Mouse (Mus musculus) embryonic facial prominence, embryonic 10.5 days (tissue): ENCODE measurements around the gene Defb33. TPM values are rescaled to one million over a fixed set of nuclear protein-coding genes. Genes with fewer than 3 reads are reported as not detected.

Source experiments
- DNase-seq: peaks from one replicate; pipeline ENCODE4 v3.0.0-alpha.2; 2017; ENCODE audit warnings: low spot score
- H3K27ac ChIP-seq: fragments of 300-500 bp; sonication (generic); replicated peaks from 2 replicates; pipeline ENCODE4 v1.5.1; 2016; ENCODE audit warnings: mild to moderate bottlenecking
- H3K27me3 ChIP-seq: fragments of 300-500 bp; sonication (generic); replicated peaks from 2 replicates; pipeline ENCODE4 v1.6.1; 2016; ENCODE audit warnings: low read depth, mild to moderate bottlenecking; ENCODE audit not compliant: poor library complexity, severe bottlenecking
- H3K36me3 ChIP-seq: fragments of 300-500 bp; sonication (generic); replicated peaks from 2 replicates; pipeline ENCODE4 v1.6.1; 2016; ENCODE audit warnings: mild to moderate bottlenecking, moderate library complexity
- H3K4me1 ChIP-seq: fragments of 300-500 bp; sonication (generic); 2 replicates; pipeline ENCODE4 v1.6.1; 2016
- H3K4me3 ChIP-seq: fragments of 300-500 bp; sonication (generic); 2 replicates; pipeline ENCODE4 v1.5.1; 2016; ENCODE audit warnings: mild to moderate bottlenecking, moderate library complexity
- H3K9me3 ChIP-seq: fragments of 300-500 bp; sonication (generic); 2 replicates; pipeline ENCODE4 v1.6.1; 2016; ENCODE audit warnings: mild to moderate bottlenecking
- WGBS: fragments of 180-500 bp; shearing (Covaris S2); methylation state at CpG from one replicate; pipeline ENCODE4 v1.1.7; 2016; 5-methylcytosine and 5-hydroxymethylcytosine counted together
- polyA plus RNA-seq: library from polyadenylated mRNA; unstranded; fragments of >200 nt; fragmentation: Nextera tagmentation; extraction: Ambion mirVana; gene quantifications from 2 replicates; pipeline ENCODE4 v1.2.1, GENCODE M21; 2016

The Defb33 gene
- polyA plus RNA-seq = not detected in 2 replicates

DNA sequence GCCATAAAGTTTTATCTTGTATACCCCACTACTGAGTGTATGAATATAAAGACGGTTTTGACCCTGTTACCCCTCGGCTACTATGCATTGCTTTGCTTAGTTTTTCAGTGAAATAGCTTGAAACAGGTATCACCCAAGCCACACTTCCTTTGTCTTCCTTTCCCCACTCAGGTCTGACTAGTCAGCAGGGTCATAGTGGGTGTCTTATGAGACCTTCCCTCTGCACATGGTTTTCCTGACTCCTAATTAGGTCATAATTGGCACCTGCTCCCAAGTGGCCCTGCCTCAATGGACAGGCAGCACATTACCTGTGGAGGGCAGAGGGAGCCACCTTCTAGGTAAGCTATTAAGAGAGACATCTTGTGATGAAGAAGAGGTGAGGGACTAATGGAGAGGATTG is at the start of gene Defb33:
TSS of gene Defb33 (plus strand) at position 301 of the 400 bp plus-strand sequence.
- no peaks in the 10 kb centered on the region for H3K27me3 ChIP-seq
- no peak within 1 kb of the TSS for H3K27ac ChIP-seq
- H3K4me1 ChIP-seq = no peaks in the 10 kb centered on the region
- DNase-seq = no peak
- no peak within 1 kb of the TSS for H3K4me3 ChIP-seq
- WGBS = 85% methylated on average over 2 of the region's 2 CpGs
- no peaks in the 10 kb centered on the region for H3K36me3 ChIP-seq
- peaks cover 65% of the 10 kb centered on the region for H3K9me3 ChIP-seq

GRCm38 (mm10) chr8:20874608-20875007 is 17.9 kb upstream of the Defb33 start:
- Histone ChIP-seq H3K4me1 (no peaks in the 10 kb centered on the region), H3K9me3 (peaks cover 37% of the 10 kb centered on the region), H3K27me3 (no peaks in the 10 kb centered on the region), H3K36me3 (no peaks in the 10 kb centered on the region), H3K4me3 (no peak overlapping the region), H3K27ac (no peak overlapping the region)
- DNase-seq = no peak
- 44% methylated on average over 6 of the region's 6 CpGs for WGBS

- H3K4me3 ChIP-seq = no peak within 1 kb of the TSS
- peaks cover 44% of the 10 kb centered on the region for H3K9me3 ChIP-seq
- 53% methylated on average over 2 of the region's 2 CpGs for WGBS
Observed at GRCm38 (mm10) chr8:20902527-20902926, 10.1 kb downstream of the Defb33 start, which contains the start of gene Gm15056. TSS of gene Gm15056 (minus strand) at chr8:20902627.

GRCm38 (mm10) chr8:20907119-20907518 is 14.7 kb downstream of the Defb33 start:
- H3K9me3 ChIP-seq = peaks cover 20% of the 10 kb centered on the region
- no peaks in the 10 kb centered on the region for H3K36me3 ChIP-seq
- H3K27ac ChIP-seq = no peak overlapping the region
- no peaks in the 10 kb centered on the region for H3K4me1 ChIP-seq
- H3K4me3 ChIP-seq = no peak overlapping the region
- H3K27me3 ChIP-seq = no peaks in the 10 kb centered on the region
- 88% methylated on average over 2 of the region's 2 CpGs for WGBS
- DNase-seq = no peak

More at GRCm38 (mm10) chr8:20902527-20902926, 10.1 kb downstream of the Defb33 start, which contains the start of gene Gm15056:
- DNase-seq = no peak
- Histone ChIP-seq H3K27me3 (no peaks in the 10 kb centered on the region), H3K27ac (no peak within 1 kb of the TSS), H3K4me1 (no peaks in the 10 kb centered on the region), H3K36me3 (no peaks in the 10 kb centered on the region)

DNA sequence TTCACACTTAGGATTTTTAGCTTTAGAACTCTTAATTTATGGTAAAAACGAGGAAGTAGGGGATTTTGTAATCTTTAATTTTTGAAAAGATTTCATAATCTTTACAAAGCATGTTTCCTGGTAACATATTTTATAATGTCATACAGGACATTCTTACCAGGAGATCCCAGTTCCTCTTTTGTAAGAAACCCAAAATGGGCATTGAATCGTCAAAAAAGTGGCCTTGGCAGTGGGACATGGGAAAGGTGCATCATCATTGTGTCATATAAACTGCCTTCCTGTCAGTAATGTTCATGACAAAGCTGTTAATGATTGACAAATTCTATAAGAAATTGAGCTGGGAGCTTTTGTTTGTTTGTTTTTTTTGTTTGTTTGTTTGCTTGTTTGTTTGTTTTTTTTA is 15.8 kb downstream of the Defb33 start:
- WGBS = 78% methylated on average over 2 of the region's 2 CpGs
- Histone ChIP-seq H3K36me3 (no peaks in the 10 kb centered on the region), H3K27me3 (no peaks in the 10 kb centered on the region), H3K27ac (no peak overlapping the region), H3K4me1 (no peaks in the 10 kb centered on the region), H3K9me3 (peaks cover 23% of the 10 kb centered on the region), H3K4me3 (no peak overlapping the region)
- no peak for DNase-seq

DNA sequence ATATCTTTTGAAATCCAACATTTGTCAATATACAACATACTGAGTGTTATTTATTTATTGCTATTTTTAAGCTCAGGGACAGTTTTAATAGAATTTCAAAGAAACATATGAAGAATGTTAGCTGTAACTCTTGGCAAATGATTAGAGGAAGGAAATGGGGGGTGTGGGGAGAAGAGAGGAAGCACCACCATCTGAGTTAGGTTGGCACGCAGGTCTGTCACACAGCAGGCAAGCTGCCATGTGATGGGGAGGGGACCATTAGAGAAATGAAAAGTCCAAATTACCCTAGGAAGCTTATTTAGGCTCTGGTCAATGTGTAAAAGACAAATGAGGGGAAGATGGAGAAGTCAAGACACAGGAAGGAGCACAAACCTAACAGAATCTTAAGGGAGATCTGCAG is 19.8 kb downstream of the Defb33 start:
- no peak for DNase-seq
- H3K9me3 ChIP-seq = peaks cover 27% of the 10 kb centered on the region
- no peaks in the 10 kb centered on the region for H3K4me1 ChIP-seq
- no peaks in the 10 kb centered on the region for H3K27me3 ChIP-seq
- 86% methylated on average over 1 of the region's 1 CpGs for WGBS
- no peak overlapping the region for H3K27ac ChIP-seq
- H3K36me3 ChIP-seq = no peaks in the 10 kb centered on the region
- H3K4me3 ChIP-seq = no peak overlapping the region

DNA sequence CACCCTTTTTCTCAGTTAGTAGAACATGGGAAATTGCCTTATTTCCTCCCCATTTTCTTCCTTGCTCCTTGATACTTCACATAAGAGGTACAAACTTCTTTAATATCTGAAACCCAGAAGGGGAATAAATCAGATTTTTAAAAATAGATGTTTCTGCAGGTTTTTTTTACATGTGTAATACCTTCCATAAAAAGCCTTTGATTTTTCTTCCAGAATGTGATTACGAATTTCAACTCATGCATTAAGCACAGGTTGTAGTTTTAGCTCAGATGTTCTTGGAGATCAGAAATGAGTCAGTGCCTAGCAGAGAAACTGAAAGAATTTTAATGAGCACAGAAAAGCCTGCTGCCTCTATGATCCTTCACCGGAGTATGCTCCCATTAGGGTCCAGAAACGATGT is 29.5 kb downstream of the Defb33 start, which contains the start of gene Gm6040:
TSS of gene Gm6040 (minus strand) at position 101 of the 400 bp plus-strand sequence.
- H3K9me3 ChIP-seq = peaks cover 37% of the 10 kb centered on the region
- H3K27me3 ChIP-seq = no peaks in the 10 kb centered on the region

GRCm38 (mm10) chr8:20944610-20945009 is 52.1 kb downstream of the Defb33 start, which contains the start of gene AY761185:
TSS of gene AY761185 (minus strand) at chr8:20944710.
- WGBS = 82% methylated on average over 3 of the region's 3 CpGs
- Histone ChIP-seq H3K4me1 (no peaks in the 10 kb centered on the region), H3K4me3 (no peak within 1 kb of the TSS), H3K36me3 (no peaks in the 10 kb centered on the region), H3K9me3 (peaks cover 30% of the 10 kb centered on the region), H3K27ac (no peak within 1 kb of the TSS), H3K27me3 (no peaks in the 10 kb centered on the region)
- no peak for DNase-seq

More for the DNA sequence above, 29.5 kb downstream of the Defb33 start, which contains the start of gene Gm6040:
- DNase-seq = no peak
- WGBS = 80% methylated on average over 3 of the region's 3 CpGs
- Histone ChIP-seq H3K27ac (no peak within 1 kb of the TSS), H3K4me3 (no peak within 1 kb of the TSS), H3K36me3 (no peaks in the 10 kb centered on the region), H3K4me1 (no peaks in the 10 kb centered on the region)

Other genes with a start within 250 kb of the Defb33 start
- not detected in 2 replicates for gene Gm15056, start 10.0 kb downstream of the Defb33 start, polyA plus RNA-seq
- not detected in 2 replicates for gene Gm6040, start 29.4 kb downstream of the Defb33 start, polyA plus RNA-seq
- gene AY761185, start 52.0 kb downstream of the Defb33 start, polyA plus RNA-seq = not detected in 2 replicates
- gene Defa21, start 132.9 kb downstream of the Defb33 start, polyA plus RNA-seq = not detected in 2 replicates
- not detected in 2 replicates for gene Defa23, start 162.4 kb downstream of the Defb33 start, polyA plus RNA-seq
- not detected in 2 replicates for gene Defa35, start 172.4 kb downstream of the Defb33 start, polyA plus RNA-seq
- gene Defa25, start 191.8 kb downstream of the Defb33 start, polyA plus RNA-seq = not detected in 2 replicates
- gene Gm14851, start 203.4 kb downstream of the Defb33 start, polyA plus RNA-seq = not detected in 2 replicates
- gene Defa30, start 242.0 kb downstream of the Defb33 start, polyA plus RNA-seq = not detected in 2 replicates